Mouse (Mus musculus) lung, postnatal 4 days (tissue): ENCODE measurements around the gene Akap4.

Experiments
- DNase-seq, 2 experiments: peaks; one replicate each; pipeline ENCODE4 v3.0.0; 2021

Akap4 gene

GRCm38 (mm10) chrX:7067219-7067618, at the start of gene Akap4:
Akap4 (plus strand) TSS chrX:7067519.
- DNase-seq, result no peak

DNA sequence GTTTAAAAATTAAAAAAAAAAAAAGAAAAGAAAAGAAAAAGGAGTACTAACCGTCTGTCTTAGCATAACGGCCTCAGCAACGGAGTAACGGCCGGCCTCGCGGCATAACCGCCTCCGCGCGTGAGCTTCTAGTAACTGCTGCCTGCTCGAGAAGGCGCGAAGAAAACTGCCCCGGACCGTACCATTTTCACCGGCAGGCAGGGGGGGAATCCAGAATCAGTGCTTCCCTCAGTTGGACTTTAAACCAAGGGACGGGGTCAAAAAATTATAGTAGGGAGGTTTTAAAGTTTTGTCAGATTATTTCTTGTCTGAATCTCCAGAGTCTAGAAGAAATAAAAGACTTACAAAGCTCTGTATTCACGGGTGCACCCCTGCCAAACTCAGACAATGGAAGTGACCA, 25.8 kb upstream of the Akap4 start, which contains the start of gene Ccnb3:
TSS of gene Ccnb3 (minus strand) at position 101 of the 400 bp plus-strand sequence.
- DNase-seq, result no peak

DNA sequence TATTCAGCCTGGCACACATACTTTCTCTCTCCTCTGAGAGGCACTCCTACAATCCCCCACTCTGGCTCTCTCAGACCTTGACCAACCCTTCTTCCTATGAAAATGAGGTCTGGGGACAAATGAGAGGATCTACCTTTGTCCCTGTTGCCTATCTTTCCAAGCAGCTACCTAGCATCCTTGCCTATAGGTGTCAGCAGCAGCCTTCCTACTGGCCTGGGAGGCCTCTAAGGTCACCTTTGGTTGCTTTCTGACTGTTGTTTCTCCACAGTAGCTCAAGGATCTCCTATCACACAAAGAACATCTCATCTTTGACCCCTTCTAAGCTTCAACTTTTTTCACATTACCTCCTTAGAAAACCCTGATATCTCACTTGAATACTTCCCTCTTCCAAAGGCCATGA, 10.3 kb upstream of the Akap4 start:
- DNase-seq, result no peak

GRCm38 (mm10) chrX:7057634-7058033, 9.7 kb upstream of the Akap4 start:
- DNase-seq, result no peak

DNA sequence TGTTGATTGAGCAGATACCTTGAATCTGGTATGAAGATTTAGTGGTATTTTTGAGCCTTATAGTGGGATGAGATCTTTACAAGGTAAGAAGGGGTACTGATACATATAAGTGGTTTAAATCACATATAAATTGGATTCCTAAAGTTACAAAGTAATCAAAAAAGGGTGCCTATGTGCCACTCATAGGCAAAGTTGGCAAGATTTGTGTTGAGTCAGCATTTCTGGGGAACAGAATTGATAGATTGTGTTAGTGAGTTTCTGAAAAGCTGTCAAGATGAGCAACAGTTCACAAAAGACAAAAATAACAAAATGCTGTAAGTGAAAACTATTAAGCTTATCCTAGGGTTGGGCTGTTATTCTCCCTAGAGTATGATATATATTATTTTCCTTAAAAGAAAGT, 3.2 kb upstream of the Akap4 start:
- no peak for DNase-seq

GRCm38 (mm10) chrX:7068002-7068401, 683 bp downstream of the Akap4 start:
- peak; percentile 10 to 25 for DNase-seq

DNA sequence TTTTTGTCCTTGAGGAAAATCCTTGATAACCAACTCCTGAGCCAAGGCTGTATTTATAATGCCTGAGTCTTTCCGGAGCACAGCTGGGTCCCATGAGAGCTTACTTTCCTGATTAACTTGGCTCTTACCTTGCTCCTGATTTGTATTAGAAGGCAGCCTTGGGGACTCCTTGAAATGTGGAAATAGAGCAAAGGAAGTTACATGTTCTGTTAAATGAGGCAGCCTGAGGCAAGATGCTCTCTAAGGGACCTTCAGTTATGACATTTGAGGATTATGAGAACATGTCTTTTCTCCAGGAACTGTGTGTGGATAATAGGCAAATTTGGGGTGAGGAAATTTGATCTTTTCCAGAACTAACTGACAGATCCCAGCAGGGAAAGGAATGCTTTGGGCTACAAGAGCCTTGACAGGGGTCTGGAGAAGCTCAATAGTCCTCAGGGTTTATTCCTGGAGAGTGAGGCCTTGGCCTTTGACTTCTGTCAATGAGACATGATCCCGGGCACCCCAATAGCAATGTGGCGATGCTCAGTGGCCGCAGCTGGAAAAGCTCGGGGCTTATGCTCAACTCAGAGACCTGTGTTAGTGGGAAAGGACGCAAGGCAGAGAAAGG, 12.6 kb downstream of the Akap4 start:
- DNase-seq, result no peak

GRCm38 (mm10) chrX:7085878-7086277, 18.6 kb downstream of the Akap4 start:
- no peak for DNase-seq

DNA sequence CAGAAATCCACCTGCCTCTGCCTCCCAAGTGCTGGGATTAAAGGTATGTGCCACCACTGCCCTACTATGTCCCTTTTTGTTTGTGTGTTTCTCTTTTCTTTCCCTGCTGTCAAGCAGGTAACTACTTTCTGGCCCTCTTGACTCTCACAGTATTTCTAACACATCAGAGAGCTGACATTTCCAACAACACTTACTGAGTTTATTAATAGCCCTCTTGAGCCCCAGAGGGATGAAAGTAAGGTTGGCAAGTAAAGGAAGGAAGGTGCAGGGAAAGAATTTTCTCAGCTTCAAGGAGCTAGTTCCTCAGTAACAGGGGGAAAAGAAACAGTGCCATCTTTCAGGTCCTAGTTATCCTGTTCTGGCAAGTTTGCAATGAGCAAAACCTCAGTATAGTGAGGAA, 23.0 kb downstream of the Akap4 start:
- no peak for DNase-seq

- DNase-seq, result no peak
Observed at GRCm38 (mm10) chrX:7102280-7102679, 35.0 kb downstream of the Akap4 start.

GRCm38 (mm10) chrX:7114885-7115284, 47.6 kb downstream of the Akap4 start:
- DNase-seq, result no peak

- DNase-seq, result no peak
Observed at GRCm38 (mm10) chrX:7121618-7122280, 54.4 kb downstream of the Akap4 start.
